Mouse (Mus musculus): ENCODE data around the gene Gm20458.

DNA sequence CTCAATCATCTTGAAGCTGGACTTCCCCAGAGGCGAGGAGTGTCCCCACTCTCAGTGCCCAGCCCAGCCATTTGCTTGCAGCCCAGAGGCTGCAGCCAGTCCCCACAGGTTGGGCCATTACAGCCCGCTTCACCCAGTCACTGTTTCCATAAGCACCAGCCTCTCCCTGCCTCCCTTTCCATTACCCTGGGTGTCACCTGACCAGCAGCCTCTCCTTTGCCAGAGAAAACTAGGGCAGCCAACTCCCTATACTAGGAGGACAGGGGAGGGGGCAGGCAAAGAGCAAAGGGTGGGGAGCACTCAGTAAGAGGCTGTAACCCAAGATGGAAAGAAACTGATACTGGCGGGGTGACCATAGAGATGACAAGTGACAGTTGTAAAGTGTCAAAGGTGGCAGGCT is 23.8 kb upstream of the Gm20458 start:
- TF ChIP-seq CTCF (IDR thresholded peaks at IDR 0.05; ENCODE audit: insufficient read depth, low read depth, low read length), result no peak
- TF ChIP-seq POLR2A (IDR thresholded peaks at IDR 0.05; ENCODE audit: insufficient read depth, low read depth, low read length), result no peak

All from olfactory bulb, adult 2 months (tissue).